Mouse (Mus musculus) heart, postnatal 0 days (tissue): ENCODE results near the gene Dcaf1. TPM values are rescaled to one million over a fixed set of nuclear protein-coding genes. Genes with fewer than 3 reads are reported as not detected.

ENCODE experiments used
- ATAC-seq: fragments of 200-750 bp; cut with Nextera tagmentation; 2 replicates; pipeline ENCODE4 v1.8.0; 2017; ENCODE audit warnings: low read depth, moderate number of reproducible peaks, moderate library complexity; ENCODE audit not compliant: insufficient read depth
- DNase-seq: peaks from one replicate; pipeline ENCODE4 v3.0.0-alpha.2; 2016; ENCODE audit warnings: low spot score
- H3K27ac ChIP-seq: fragments of 300-500 bp; sonication (generic); 2 replicates; pipeline ENCODE4 v1.5.1; 2014; ENCODE audit warnings: low read depth, mild to moderate bottlenecking
- H3K27me3 ChIP-seq: fragments of 300-500 bp; sonication (generic); 2 replicates; pipeline ENCODE4 v1.6.1; 2014; ENCODE audit warnings: low read length, mixed read lengths; ENCODE audit not compliant: control insufficient read depth, insufficient read depth
- H3K36me3 ChIP-seq: fragments of 300-500 bp; sonication (generic); replicated peaks from 2 replicates; pipeline ENCODE4 v1.6.1; 2014; ENCODE audit warnings: low read length, mixed read lengths; ENCODE audit not compliant: control insufficient read depth, insufficient read depth
- H3K4me1 ChIP-seq: fragments of 300-500 bp; sonication (generic); 2 replicates; pipeline ENCODE4 v1.6.1; 2014; ENCODE audit warnings: antibody characterized with exemption; ENCODE audit not compliant: control insufficient read depth, insufficient read depth
- H3K4me2 ChIP-seq: fragments of 300-500 bp; sonication (generic); 2 replicates; pipeline ENCODE4 v1.6.1; 2014; ENCODE audit warnings: low read depth, mild to moderate bottlenecking, low read length, moderate library complexity
- H3K4me3 ChIP-seq: fragments of 300-500 bp; sonication (generic); 2 replicates; pipeline ENCODE4 v1.5.1; 2014; ENCODE audit warnings: low read depth, low read length
- H3K9ac ChIP-seq: fragments of 300-500 bp; sonication (generic); replicated peaks from 2 replicates; pipeline ENCODE4 v1.6.1; 2014; ENCODE audit warnings: low read depth, low read length, mixed read lengths
- H3K9me3 ChIP-seq: fragments of 300-500 bp; sonication (generic); replicated peaks from 2 replicates; pipeline ENCODE4 v1.6.1; 2016; ENCODE audit warnings: low read length; ENCODE audit not compliant: control insufficient read depth
- CTCF ChIP-seq: IDR thresholded peaks from 2 replicates; pipeline ENCODE4 v1.5.1; 2016; ENCODE audit warnings: antibody characterized with exemption, control low read depth, low read depth
- EP300 ChIP-seq: IDR thresholded peaks from 2 replicates; pipeline ENCODE4 v1.6.1; 2016; ENCODE audit warnings: antibody characterized with exemption, low read depth
- WGBS: fragments of 180-500 bp; shearing (Covaris S2); extraction: QIAGEN DNeasy Blood & Tissue Kit; methylation state at CpG from one replicate; pipeline ENCODE4 v1.1.7; 2014; 5-methylcytosine and 5-hydroxymethylcytosine counted together
- polyA plus RNA-seq: library from polyadenylated mRNA; unstranded; fragments of >200 nt; fragmentation: Nextera tagmentation; extraction: Ambion mirVana; gene quantifications from 2 replicates; pipeline ENCODE4 v1.2.1, GENCODE M21; 2015
- total RNA-seq: library from RNA; depleted of rRNA; stranded (reverse); fragments of >200 nt; gene quantifications from 2 replicates; pipeline ENCODE4 v1.2.3, GENCODE M21; 2014; ENCODE audit warnings: low replicate concordance; rRNA removed

Dcaf1 gene
- total RNA-seq, result 19.7 and 20.9 TPM in 2 replicates
- polyA plus RNA-seq, result 6.4 and 7.1 TPM in 2 replicates

- ATAC-seq (peak; percentile 98), DNase-seq (peak; percentile 99)
- Histone ChIP-seq H3K27me3 (no peaks in the 10 kb centered on the region), H3K27ac (peak within 1 kb of the TSS; percentile 95), H3K4me1 (no peaks in the 10 kb centered on the region), H3K36me3 (no peaks in the 10 kb centered on the region), H3K4me3 (peak within 1 kb of the TSS; percentile 97), H3K4me2 (peak within 1 kb of the TSS; percentile 78), H3K9me3 (no peaks in the 10 kb centered on the region), H3K9ac (peak within 1 kb of the TSS; percentile 86)
- no peak for TF ChIP-seq CTCF
- 0 out of 2 replicates have a peak, but pooled peaks have one; percentile 50 for TF ChIP-seq EP300
- under 1% methylated on average over 65 of the region's 71 CpGs for WGBS
Observed at GRCm38 (mm10) chr9:106821618-106822380, at the start of gene Dcaf1. TSS of gene Dcaf1 (plus strand) at chr9:106821874.

- no peaks in the 10 kb centered on the region for H3K4me1 ChIP-seq
- no peak overlapping the region for H3K9ac ChIP-seq
- no peak for TF ChIP-seq EP300
- no peak for TF ChIP-seq CTCF
- H3K4me2 ChIP-seq, result no peak overlapping the region
- H3K9me3 ChIP-seq, result no peaks in the 10 kb centered on the region
- no peaks in the 10 kb centered on the region for H3K36me3 ChIP-seq
- ATAC-seq (no peak), DNase-seq (no peak)
- H3K4me3 ChIP-seq, result no peak overlapping the region
- 43% methylated on average over 1 of the region's 1 CpGs for whole genome bisulfite sequencing
- no peaks in the 10 kb centered on the region for H3K27me3 ChIP-seq
- H3K27ac ChIP-seq, result no peak overlapping the region
Observed at GRCm38 (mm10) chr9:106776116-106776515, 45.6 kb upstream of the Dcaf1 start.

GRCm38 (mm10) chr9:106777423-106777822 is 44.3 kb upstream of the Dcaf1 start:
- no peak overlapping the region for H3K27ac ChIP-seq
- no peak overlapping the region for H3K4me3 ChIP-seq
- no peaks in the 10 kb centered on the region for H3K9me3 ChIP-seq
- TF ChIP-seq CTCF (no peak), EP300 (no peak)
- H3K4me2 ChIP-seq, result no peak overlapping the region
- 64% methylated on average over 3 of the region's 3 CpGs for WGBS
- H3K9ac ChIP-seq, result no peak overlapping the region
- ATAC-seq (no peak), DNase-seq (no peak)
- no peaks in the 10 kb centered on the region for H3K4me1 ChIP-seq
- H3K27me3 ChIP-seq, result no peaks in the 10 kb centered on the region
- no peaks in the 10 kb centered on the region for H3K36me3 ChIP-seq

- DNase-seq, result no peak
- no peak overlapping the region for H3K4me2 ChIP-seq
- no peaks in the 10 kb centered on the region for H3K9me3 ChIP-seq
- no peaks in the 10 kb centered on the region for H3K4me1 ChIP-seq
- no peak for ATAC-seq
- no peak overlapping the region for H3K4me3 ChIP-seq
- H3K27ac ChIP-seq, result no peak overlapping the region
- WGBS, result 72% methylated on average over 4 of the region's 4 CpGs
- no peak overlapping the region for H3K9ac ChIP-seq
- no peaks in the 10 kb centered on the region for H3K27me3 ChIP-seq
- no peaks in the 10 kb centered on the region for H3K36me3 ChIP-seq
- TF ChIP-seq EP300, result no peak
Observed at GRCm38 (mm10) chr9:106778319-106778718, 43.4 kb upstream of the Dcaf1 start.

- DNase-seq (no peak), ATAC-seq (no peak)
- Histone ChIP-seq H3K4me1 (0 out of 2 replicates have a peak, but pooled peaks cover 2% of the 10 kb centered on the region), H3K9me3 (no peaks in the 10 kb centered on the region), H3K36me3 (no peaks in the 10 kb centered on the region), H3K4me3 (no peak overlapping the region), H3K27ac (no peak overlapping the region), H3K9ac (no peak overlapping the region), H3K4me2 (no peak overlapping the region), H3K27me3 (no peaks in the 10 kb centered on the region)
- 90% methylated on average over 3 of the region's 3 CpGs for WGBS
- no peak for TF ChIP-seq EP300
Observed at GRCm38 (mm10) chr9:106780086-106780485, 41.6 kb upstream of the Dcaf1 start.

- ATAC-seq, result no peak
- DNase-seq, result no peak
- no peaks in the 10 kb centered on the region for H3K9me3 ChIP-seq
- 94% methylated on average over 2 of the region's 2 CpGs for WGBS
- no peak overlapping the region for H3K9ac ChIP-seq
- H3K36me3 ChIP-seq, result no peaks in the 10 kb centered on the region
- no peak overlapping the region for H3K4me3 ChIP-seq
- no peaks in the 10 kb centered on the region for H3K27me3 ChIP-seq
- H3K4me2 ChIP-seq, result no peak overlapping the region
- TF ChIP-seq CTCF (no peak), EP300 (no peak)
- H3K27ac ChIP-seq, result no peak overlapping the region
- peaks cover 9% of the 10 kb centered on the region; the same call in 1 of the 2 replicates for H3K4me1 ChIP-seq
Observed at GRCm38 (mm10) chr9:106783554-106783953, 38.1 kb upstream of the Dcaf1 start.
